Mouse (Mus musculus) kidney, postnatal 14 days (tissue): ENCODE data around the gene Selenon.
A peak's percentile ranks its signal among the peaks of the same experiment; 100 is the strongest.

Experiments
- DNase-seq: peaks from one replicate; pipeline ENCODE4 v3.0.0; 2022; ENCODE audit warnings: mixed read lengths

Selenon gene

GRCm38 (mm10) chr4:134542726-134543125 lies 9.2 kb downstream of the Selenon start:
- DNase-seq, result no peak

GRCm38 (mm10) chr4:134538997-134539580 lies 12.9 kb downstream of the Selenon start:
- DNase-seq, result no peak

- DNase-seq, result peak; percentile 30
Observed at GRCm38 (mm10) chr4:134535787-134536151, 16.2 kb downstream of the Selenon start.

DNA sequence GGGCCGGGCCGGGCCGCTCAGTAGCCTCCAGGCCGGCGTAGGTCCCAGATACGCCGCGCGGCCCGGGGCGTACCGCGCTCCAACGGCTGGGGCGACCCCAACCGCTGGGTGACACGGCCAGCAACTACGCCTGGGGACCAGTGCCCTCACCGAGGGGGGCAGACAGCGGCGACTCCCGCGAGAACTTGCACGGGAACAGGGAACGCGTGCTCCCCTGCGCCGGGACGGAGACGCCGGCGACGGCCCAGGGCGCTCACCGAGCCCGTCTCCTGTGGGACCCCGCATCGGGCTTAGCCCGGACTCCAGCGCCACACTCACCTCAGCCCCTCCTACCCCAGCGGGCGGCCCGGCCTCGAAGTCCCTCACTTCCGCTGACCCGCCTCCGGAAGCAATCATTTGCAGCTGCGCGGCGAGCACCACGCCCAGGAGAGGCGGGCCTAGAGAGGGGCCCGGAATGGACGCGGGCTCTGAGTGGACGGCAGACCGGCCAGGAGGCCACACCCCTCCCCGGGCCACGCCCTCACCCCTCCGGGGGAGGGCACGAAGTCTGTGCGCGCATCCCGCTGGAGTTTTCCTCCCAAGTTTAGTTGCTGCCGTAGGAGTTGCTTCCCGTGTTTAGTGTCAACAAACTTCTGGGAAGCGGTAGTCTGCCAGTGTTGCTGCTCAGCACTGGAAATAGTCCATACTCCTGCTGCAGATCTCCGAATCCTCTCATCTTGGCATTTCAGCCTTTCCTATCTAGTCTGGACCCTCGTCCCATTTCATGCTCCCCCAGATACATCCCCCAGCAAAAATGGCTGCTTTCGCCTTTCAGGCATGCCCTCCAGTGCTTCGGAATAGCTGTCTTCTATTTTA lies 16.8 kb downstream of the Selenon start, which contains the start of gene Mtfr1l:
TSS of gene Mtfr1l (minus strand) at position 456 of the 855 bp plus-strand sequence.
- DNase-seq, result peak; percentile 99

- peak; percentile 85 for DNase-seq
Observed at GRCm38 (mm10) chr4:134534124-134534886, 17.7 kb downstream of the Selenon start.

DNA sequence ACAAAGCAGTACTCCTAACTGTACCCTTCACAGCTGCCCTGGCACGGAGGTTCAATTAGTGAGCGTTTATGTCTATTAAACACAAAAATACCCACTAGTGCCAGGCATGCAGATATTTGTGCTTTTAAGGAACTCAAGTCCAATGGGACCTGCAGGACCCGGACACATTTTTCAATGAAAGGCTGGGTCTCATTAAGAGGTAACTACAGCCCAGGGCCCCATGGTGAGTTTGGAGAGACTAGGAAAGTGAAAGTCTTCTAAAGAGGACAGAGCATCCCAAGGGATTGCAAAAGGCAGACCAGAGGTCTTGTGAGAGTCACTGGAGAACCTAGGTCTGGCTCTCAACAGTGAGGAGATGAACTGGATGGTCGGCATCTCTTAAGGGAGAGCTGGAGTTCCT lies 18.5 kb downstream of the Selenon start:
- DNase-seq, result no peak

DNA sequence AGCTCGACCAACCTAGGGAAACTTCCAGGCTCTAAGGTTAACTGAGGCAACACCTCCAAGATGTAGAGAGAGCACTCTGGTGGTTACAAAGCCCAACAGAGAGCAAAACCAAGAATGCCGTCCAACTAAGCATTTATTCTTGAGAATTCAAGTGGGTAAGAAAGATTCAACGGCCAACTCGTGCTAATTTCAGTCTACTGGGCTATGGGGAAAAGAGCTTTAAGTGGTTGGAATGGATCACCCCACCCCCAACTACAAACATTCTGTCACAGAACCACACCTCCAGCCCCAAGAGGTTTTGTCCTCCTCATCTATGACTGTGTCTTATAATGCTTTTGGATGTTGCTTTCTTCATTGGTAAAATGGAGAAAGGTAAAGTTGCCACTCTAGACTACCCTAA lies 19.0 kb downstream of the Selenon start:
- no peak for DNase-seq

GRCm38 (mm10) chr4:134526220-134526619 lies 25.7 kb downstream of the Selenon start:
- no peak for DNase-seq

DNA sequence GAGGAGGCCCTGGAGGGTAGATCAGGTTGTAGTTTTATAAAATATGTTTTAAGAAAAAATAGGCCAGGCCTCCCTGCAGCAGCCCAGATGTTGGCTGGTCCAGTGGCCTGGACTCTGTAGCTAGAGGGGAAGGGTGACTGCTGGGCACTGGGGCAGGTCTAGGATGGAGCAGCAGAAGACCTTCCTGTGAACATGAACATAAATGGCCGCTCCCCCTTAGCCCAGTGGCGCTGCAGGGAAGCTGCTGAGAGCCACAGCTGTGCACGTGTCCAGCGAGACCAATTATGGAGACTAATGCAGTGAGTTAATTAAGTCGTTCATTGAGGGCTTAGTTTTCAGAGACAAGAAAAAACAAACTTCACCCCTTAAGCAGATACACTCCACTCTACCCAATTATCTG lies 26.2 kb downstream of the Selenon start:
- no peak for DNase-seq

DNA sequence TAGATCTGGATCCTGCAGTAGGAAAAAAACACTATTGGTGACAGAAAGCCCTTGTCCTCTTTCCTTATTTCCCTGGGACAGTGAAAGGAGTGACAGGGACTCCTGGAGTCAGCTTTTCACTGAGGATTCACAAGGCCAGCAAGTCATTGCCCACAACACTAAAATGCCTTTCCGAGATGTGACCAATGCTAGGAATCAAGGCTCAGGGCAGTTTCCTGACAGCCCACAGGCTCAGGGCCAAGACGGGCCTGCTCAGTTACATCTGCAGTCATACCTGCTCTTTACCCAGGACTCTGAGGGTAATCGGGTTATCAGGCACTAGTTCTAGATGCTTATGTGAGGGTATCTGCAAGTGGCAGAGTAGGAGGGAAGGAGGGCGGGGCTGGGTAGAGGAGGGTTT lies 28.5 kb downstream of the Selenon start:
- no peak for DNase-seq

DNA sequence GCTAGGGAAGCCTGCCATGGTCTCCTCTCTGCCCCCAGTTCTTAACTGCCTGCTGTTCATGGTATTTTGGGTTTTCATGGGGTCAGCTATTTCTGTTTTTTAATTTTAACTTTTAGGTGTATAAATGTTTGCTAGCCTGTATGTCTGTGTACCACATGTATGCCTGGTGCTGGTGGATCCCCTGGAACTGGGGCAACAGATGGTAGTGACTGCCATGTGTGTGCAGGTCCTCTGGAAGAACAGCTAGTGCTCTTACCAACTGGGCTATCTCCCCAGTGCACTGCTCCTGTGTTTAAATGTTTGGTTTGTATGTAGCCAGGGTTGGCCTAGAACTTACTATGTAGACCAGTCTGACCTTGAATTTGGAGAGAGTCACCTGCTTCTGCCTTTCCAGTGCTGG lies 32.7 kb downstream of the Selenon start:
- DNase-seq, result no peak

- DNase-seq, result no peak
Observed at GRCm38 (mm10) chr4:134518541-134518940, 33.4 kb downstream of the Selenon start.

GRCm38 (mm10) chr4:134517719-134518118 lies 34.2 kb downstream of the Selenon start:
- no peak for DNase-seq

GRCm38 (mm10) chr4:134516981-134517380 lies 35.0 kb downstream of the Selenon start:
- peak; percentile 50 for DNase-seq

GRCm38 (mm10) chr4:134515614-134516013 lies 36.4 kb downstream of the Selenon start:
- no peak for DNase-seq

DNA sequence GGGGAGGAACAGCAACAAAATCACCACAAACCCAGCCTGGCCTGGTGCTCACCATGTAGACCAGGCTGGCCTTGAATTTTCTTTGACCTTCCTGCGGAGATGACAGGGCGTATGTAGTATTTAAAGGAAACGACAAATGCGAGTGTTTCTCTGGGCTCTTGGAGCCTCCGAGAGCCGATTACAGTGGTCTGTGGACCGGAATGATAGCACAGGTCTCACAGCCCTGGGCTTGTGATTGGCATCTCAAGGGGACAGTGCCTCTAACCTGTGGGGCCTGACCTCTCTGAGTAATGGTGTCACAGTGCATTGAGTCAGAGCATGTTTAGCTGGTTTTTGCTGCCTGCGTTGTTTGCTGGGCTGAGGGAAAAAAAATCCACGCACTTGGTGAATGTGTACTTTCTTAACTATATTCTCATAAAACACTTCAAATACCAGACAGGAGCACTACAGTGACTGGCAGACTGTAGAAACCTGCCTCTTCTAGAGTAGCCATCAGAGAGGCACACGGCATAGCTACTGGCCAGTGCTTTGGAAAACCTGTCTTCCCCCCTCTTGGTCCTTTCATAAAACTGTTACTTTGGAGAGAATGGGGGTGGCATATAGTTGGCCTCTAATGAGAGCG lies 37.5 kb downstream of the Selenon start:
- DNase-seq, result no peak

DNA sequence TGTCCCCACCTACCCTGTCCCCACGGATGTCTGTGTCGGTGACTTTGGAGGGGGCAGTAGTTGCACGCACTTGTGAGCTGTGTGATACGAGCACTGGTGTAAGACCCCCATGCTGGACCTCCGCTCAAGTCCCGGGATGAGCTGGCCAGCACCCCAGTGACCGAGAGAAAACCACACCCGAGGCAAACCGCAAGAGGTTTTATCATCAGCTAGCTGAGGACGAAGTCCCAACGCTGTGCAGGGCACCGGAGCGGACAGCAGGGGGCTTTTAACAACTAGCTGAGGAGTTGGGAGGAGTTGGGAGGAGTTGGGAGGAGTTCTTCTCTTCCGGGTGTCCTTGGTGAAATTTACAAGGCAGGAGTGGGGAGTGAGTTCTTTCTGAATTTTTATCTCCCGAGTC lies 39.2 kb downstream of the Selenon start:
- peak; percentile 83 for DNase-seq

DNA sequence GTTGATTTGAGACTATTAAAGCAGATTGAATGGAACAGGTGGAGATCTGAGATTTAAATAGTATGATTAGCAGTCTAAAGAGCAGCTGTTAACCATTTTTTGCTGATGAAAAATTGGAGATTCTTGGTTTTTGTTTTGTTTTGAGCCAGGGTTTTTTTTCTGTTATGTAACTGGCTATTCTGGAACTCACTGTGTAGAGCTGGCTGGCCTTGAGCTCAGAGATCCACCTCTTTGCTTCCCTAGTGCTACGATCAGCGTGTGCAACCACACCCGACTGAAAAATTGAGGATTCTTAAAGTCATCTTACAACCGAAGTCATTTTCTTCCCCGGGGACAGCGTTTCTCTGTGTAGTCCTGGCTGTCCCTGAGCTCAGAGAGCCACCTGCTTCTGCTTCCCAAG lies 40.2 kb downstream of the Selenon start:
- no peak for DNase-seq

DNA sequence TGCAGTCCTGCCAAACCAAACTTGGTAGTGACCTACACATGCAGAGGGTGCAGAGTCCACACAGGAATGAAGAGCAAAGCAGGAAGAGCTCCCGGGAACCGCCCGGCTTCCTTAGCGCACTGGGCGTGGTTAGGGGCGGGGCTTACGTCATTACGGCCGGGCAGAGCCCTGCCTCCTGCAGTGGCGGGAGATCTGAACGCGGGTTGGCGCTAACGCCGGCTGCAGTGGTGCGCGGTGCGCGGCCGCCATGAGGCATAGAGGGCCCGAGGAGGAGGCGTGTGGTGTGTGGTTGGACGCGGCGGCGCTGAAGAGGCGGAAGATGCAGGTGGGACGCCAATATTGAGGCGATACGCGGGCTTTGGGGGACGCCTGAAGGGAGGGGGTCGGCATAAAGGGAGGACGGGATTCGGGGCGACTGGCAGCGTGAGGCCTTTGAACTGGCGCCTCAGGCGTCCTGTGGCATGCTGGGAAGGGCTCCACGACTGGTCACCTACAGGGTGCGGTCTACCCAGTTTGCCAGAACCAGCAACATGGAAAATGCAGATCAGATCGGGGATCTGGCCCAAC lies 41.0 kb downstream of the Selenon start, which contains the start of gene Aunip:
TSS of gene Aunip (plus strand) at position 155 of the 567 bp plus-strand sequence.
- DNase-seq, result peak; percentile 93

GRCm38 (mm10) chr4:134510396-134510795 lies 41.6 kb downstream of the Selenon start:
- no peak for DNase-seq

- no peak for DNase-seq
Observed at GRCm38 (mm10) chr4:134506713-134507112, 45.3 kb downstream of the Selenon start.

GRCm38 (mm10) chr4:134505966-134506594 lies 45.9 kb downstream of the Selenon start:
- DNase-seq, result no peak
